In the genomic region with DNA sequence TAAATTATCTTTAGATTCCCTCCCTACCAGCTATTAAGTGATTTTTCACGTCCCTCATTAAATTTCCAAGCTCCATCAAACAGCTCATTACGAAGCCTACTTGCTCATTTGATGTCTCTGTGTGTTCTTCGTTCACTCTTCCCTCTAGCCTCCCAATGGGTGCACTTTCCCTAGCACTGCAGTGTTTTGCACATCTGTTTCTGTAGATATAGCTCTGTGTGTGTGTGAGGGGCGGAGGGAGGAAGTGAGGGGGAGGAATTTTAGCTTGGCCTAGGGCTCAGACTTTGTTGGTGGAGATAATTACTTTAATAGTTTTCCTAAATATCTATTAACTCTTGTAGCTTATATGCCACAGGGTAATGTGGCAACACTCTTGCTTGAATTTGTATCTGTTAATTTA, we compare ENCODE assay signal across 31 mouse cellular contexts. TPM values are rescaled to one million over a fixed set of nuclear protein-coding genes. Genes with fewer than 3 reads are reported as not detected.
DNase-seq lines count a peak whose midpoint lies in the region; ATAC-seq and TF ChIP-seq lines count a peak whose summit lies in the region.
"Had no signal": no experiment of that assay in that cellular context is flagged by ENCODE, and none has a peak within 500 bp of the region (broad histone marks: within the 10 kb centered on the region; RNA-seq: fewer than 3 reads in every experiment).

No protein-coding gene starts in this region.

- ATAC-seq in midbrain, embryonic 14.5 days (ENCODE audit: low FRiP score, low TSS enrichment) = peak; percentile 62
- ATAC-seq in midbrain, embryonic 15.5 days (replicated peaks) = peak; percentile 90
- ATAC-seq in neural tube, embryonic 15.5 days (ENCODE audit: low FRiP score) = peak; percentile 92
- ATAC-seq: CD4-positive, CD25-positive, alpha-beta regulatory T cell, adult 4 months; forebrain, embryonic 15.5 days; intestine, embryonic 15.5 days had no signal

- peak; percentile 47 for DNase-seq in midbrain, embryonic 14.5 days
- no peak for DNase-seq in midbrain, embryonic 10.5 days (ENCODE audit: low spot score)
- peak; percentile 56 for DNase-seq in brain, embryonic 14.5 days (ENCODE audit: low read depth)
- DNase-seq in heart, adult 11 months = no peak
- no peak for DNase-seq in kidney, adult 18-20 months
- DNase-seq in embryonic facial prominence, embryonic 10.5 days (ENCODE audit: low spot score) = no peak
- DNase-seq: adrenal gland, adult 8-10 months; cerebellum, adult 11 months; cerebellum, adult 9-10 months; embryo, embryonic 11 days; gastrocnemius, adult 2 months; gastrocnemius, postnatal 36 days; heart, adult 2 months; kidney, adult 8-10 months; kidney, postnatal 4 days; liver; lung, adult 2 months; lung, postnatal 10 days; right cerebral cortex, adult 18-20 months; thymus, adult 2 months had no signal

- H3K9me3 ChIP-seq in midbrain, embryonic 14.5 days (ENCODE audit: control insufficient read depth, low read length) = no peaks in the 10 kb centered on the region
- no peaks in the 10 kb centered on the region for H3K9me3 ChIP-seq in midbrain, embryonic 10.5 days (replicated peaks)
- H3K9me3 ChIP-seq in midbrain, embryonic 15.5 days = no peaks in the 10 kb centered on the region
- H3K9me3 ChIP-seq in neural tube, embryonic 15.5 days (replicated peaks) = no peaks in the 10 kb centered on the region
- H3K9me3 ChIP-seq in embryonic facial prominence, embryonic 10.5 days = no peaks in the 10 kb centered on the region
- H3K9me3 ChIP-seq: embryonic facial prominence, embryonic 13.5 days; forebrain, embryonic 10.5 days; forebrain, embryonic 15.5 days; heart, embryonic 12.5 days; intestine, embryonic 15.5 days had no signal

- no peak overlapping the region for H3K27ac ChIP-seq in midbrain, embryonic 14.5 days (replicated peaks; ENCODE audit: low read depth, low read length)
- H3K27ac ChIP-seq in midbrain, embryonic 10.5 days (replicated peaks) = no peak overlapping the region
- no peak overlapping the region for H3K27ac ChIP-seq in midbrain, embryonic 15.5 days
- peak overlapping the region; percentile 66 for H3K27ac ChIP-seq in neural tube, embryonic 15.5 days (replicated peaks)
- H3K27ac ChIP-seq in embryonic facial prominence, embryonic 10.5 days (replicated peaks) = no peak overlapping the region
- H3K27ac ChIP-seq: embryonic facial prominence, embryonic 13.5 days; forebrain, embryonic 10.5 days; forebrain, embryonic 15.5 days; gastrocnemius, adult 2 months; heart, adult 2 months; intestine, embryonic 15.5 days; kidney, postnatal 0 days; liver, embryonic 14.5 days; macrophage had no signal

- 62% methylated on average over 4 of the region's 4 CpGs for WGBS in midbrain, embryonic 14.5 days
- WGBS in midbrain, embryonic 10.5 days = 81% methylated on average over 4 of the region's 4 CpGs
- 53% methylated on average over 4 of the region's 4 CpGs for WGBS in midbrain, embryonic 15.5 days
- WGBS in neural tube, embryonic 15.5 days = 36% methylated on average over 4 of the region's 4 CpGs
- WGBS in embryonic facial prominence, embryonic 10.5 days = 65% methylated on average over 4 of the region's 4 CpGs

- H3K4me3 ChIP-seq in midbrain, embryonic 14.5 days (replicated peaks; ENCODE audit: low read depth, low read length) = no peak overlapping the region
- no peak overlapping the region for H3K4me3 ChIP-seq in midbrain, embryonic 10.5 days
- no peak overlapping the region for H3K4me3 ChIP-seq in midbrain, embryonic 15.5 days
- H3K4me3 ChIP-seq in neural tube, embryonic 15.5 days (replicated peaks) = no peak overlapping the region
- no peak overlapping the region for H3K4me3 ChIP-seq in embryonic facial prominence, embryonic 10.5 days
- H3K4me3 ChIP-seq: embryonic facial prominence, embryonic 13.5 days; forebrain, embryonic 10.5 days; forebrain, embryonic 15.5 days; gastrocnemius, adult 2 months; heart, adult 2 months; heart, embryonic 12.5 days; intestine, embryonic 15.5 days had no signal

- H3K4me1 ChIP-seq in midbrain, embryonic 14.5 days (ENCODE audit: control insufficient read depth, insufficient read depth, low read length) = no peaks in the 10 kb centered on the region
- no peaks in the 10 kb centered on the region for H3K4me1 ChIP-seq in midbrain, embryonic 10.5 days
- no peaks in the 10 kb centered on the region for H3K4me1 ChIP-seq in midbrain, embryonic 15.5 days
- H3K4me1 ChIP-seq in neural tube, embryonic 15.5 days = peaks cover 9% of the 10 kb centered on the region; the same call in 1 of the 2 replicates
- peaks cover 3% of the 10 kb centered on the region; the same call in 1 of the 2 replicates for H3K4me1 ChIP-seq in embryonic facial prominence, embryonic 10.5 days
- H3K4me1 ChIP-seq: embryonic facial prominence, embryonic 13.5 days; forebrain, embryonic 10.5 days; forebrain, embryonic 15.5 days; heart, embryonic 12.5 days; intestine, embryonic 15.5 days had no signal

- TF ChIP-seq POLR2A in brain, embryonic 14.5 days (IDR thresholded peaks at IDR 0.05; ENCODE audit: borderline replicate concordance, extremely low read depth, insufficient read depth, insufficient read length, poor library complexity, severe bottlenecking) = no peak

- no peak overlapping the region for H3K9ac ChIP-seq in midbrain, embryonic 14.5 days (replicated peaks; ENCODE audit: low read length)
- H3K9ac ChIP-seq in midbrain, embryonic 15.5 days = no peak overlapping the region
- H3K9ac ChIP-seq in neural tube, embryonic 15.5 days (replicated peaks) = no peak overlapping the region
- H3K9ac ChIP-seq: embryonic facial prominence, embryonic 13.5 days; forebrain, embryonic 15.5 days; heart, embryonic 12.5 days; intestine, embryonic 15.5 days; liver, embryonic 14.5 days had no signal

- H3K4me2 ChIP-seq in midbrain, embryonic 14.5 days (ENCODE audit: low read length) = no peak overlapping the region
- H3K4me2 ChIP-seq in midbrain, embryonic 15.5 days = no peak overlapping the region
- H3K4me2 ChIP-seq in neural tube, embryonic 15.5 days = no peak overlapping the region
- H3K4me2 ChIP-seq: embryonic facial prominence, embryonic 13.5 days; forebrain, embryonic 15.5 days; heart, embryonic 12.5 days; intestine, embryonic 15.5 days had no signal

- no peaks in the 10 kb centered on the region for H3K27me3 ChIP-seq in midbrain, embryonic 14.5 days (ENCODE audit: control insufficient read depth, insufficient read depth, low read length)
- H3K27me3 ChIP-seq in midbrain, embryonic 10.5 days (ENCODE audit: low read depth, poor library complexity, severe bottlenecking) = no peaks in the 10 kb centered on the region
- no peaks in the 10 kb centered on the region for H3K27me3 ChIP-seq in midbrain, embryonic 15.5 days (replicated peaks)
- H3K27me3 ChIP-seq in neural tube, embryonic 15.5 days (replicated peaks) = no peaks in the 10 kb centered on the region
- no peaks in the 10 kb centered on the region for H3K27me3 ChIP-seq in embryonic facial prominence, embryonic 10.5 days (replicated peaks; ENCODE audit: low read depth, poor library complexity, severe bottlenecking)
- H3K27me3 ChIP-seq: embryonic facial prominence, embryonic 13.5 days; forebrain, embryonic 15.5 days; heart, embryonic 12.5 days; intestine, embryonic 15.5 days had no signal

- TF ChIP-seq CTCF in brain, embryonic 14.5 days (IDR thresholded peaks at IDR 0.05; ENCODE audit: borderline replicate concordance, extremely low read depth, insufficient read depth, insufficient read length) = no peak

- no peaks in the 10 kb centered on the region for H3K36me3 ChIP-seq in midbrain, embryonic 14.5 days (ENCODE audit: control insufficient read depth, insufficient read depth, low read length)
- H3K36me3 ChIP-seq in midbrain, embryonic 10.5 days = no peaks in the 10 kb centered on the region
- H3K36me3 ChIP-seq in midbrain, embryonic 15.5 days (replicated peaks) = no peaks in the 10 kb centered on the region
- H3K36me3 ChIP-seq in neural tube, embryonic 15.5 days = no peaks in the 10 kb centered on the region
- H3K36me3 ChIP-seq in embryonic facial prominence, embryonic 10.5 days (replicated peaks) = no peaks in the 10 kb centered on the region
- H3K36me3 ChIP-seq: embryonic facial prominence, embryonic 13.5 days; forebrain, embryonic 10.5 days; forebrain, embryonic 15.5 days; heart, embryonic 12.5 days; intestine, embryonic 15.5 days had no signal

RNA-seq across cellular contexts. Expression of gene Kcna4, which starts 54.4 kb away (rescaled TPM):
- polyA plus RNA-seq in midbrain, embryonic 14.5 days (2014; fragmentation: Nextera tagmentation; extraction: Ambion mirVana) = 5.2 and 5.7 TPM in 2 replicates
- polyA plus RNA-seq in midbrain, embryonic 10.5 days (2016; fragmentation: Nextera tagmentation; extraction: Ambion mirVana) = 0.20 and 0.39 TPM in 2 replicates
- 1.7 and 5.4 TPM in 2 replicates for polyA plus RNA-seq in brain, embryonic 14.5 days (2012; rRNA removed)
- polyA plus RNA-seq in midbrain, embryonic 15.5 days (2015; fragmentation: Nextera tagmentation; extraction: Ambion mirVana) = 9.3 and 9.6 TPM in 2 replicates
- polyA plus RNA-seq in neural tube, embryonic 15.5 days (2015; fragmentation: Nextera tagmentation; extraction: Ambion mirVana) = 8.9 and 9.6 TPM in 2 replicates
- polyA plus RNA-seq in embryonic facial prominence, embryonic 10.5 days (2016; fragmentation: Nextera tagmentation; extraction: Ambion mirVana) = 0.05 TPM in 1 of 2 replicates, not detected in the other
- polyA plus RNA-seq: CD4-positive, CD25-positive, alpha-beta regulatory T cell, adult 4 months; lung, adult 2 months; macrophage had no signal

Comparison
In these comparisons a context has a peak if more than half of its experiments do, and no peak if none do; other contexts are left out.
1. DNase-seq: peak in midbrain, embryonic 14.5 days (single experiment) and brain, embryonic 14.5 days (single experiment); none in midbrain, embryonic 10.5 days (single experiment), heart, adult 11 months (single experiment), kidney, adult 18-20 months (single experiment) and embryonic facial prominence, embryonic 10.5 days (single experiment).
2. Peak in every context shown above with its lines, with median percentiles within 50 percentile points of each other: ATAC-seq.